Mouse (Mus musculus) hindbrain, embryonic 10.5 days (tissue): ENCODE measurements around the gene Gm42791. TPM values are rescaled to one million over a fixed set of nuclear protein-coding genes. Genes with fewer than 3 reads are reported as not detected.

Experiments used
- DNase-seq: peaks from one replicate; pipeline ENCODE4 v3.0.0-alpha.2; 2017; ENCODE audit warnings: low spot score
- H3K27ac ChIP-seq: fragments of 300-500 bp; sonication (generic); 2 replicates; pipeline ENCODE4 v1.5.1; 2016; ENCODE audit warnings: mild to moderate bottlenecking, moderate library complexity
- H3K27me3 ChIP-seq: fragments of 300-500 bp; sonication (generic); 2 replicates; pipeline ENCODE4 v1.6.1; 2016; ENCODE audit warnings: mild to moderate bottlenecking; ENCODE audit not compliant: poor library complexity, insufficient read depth, severe bottlenecking
- H3K36me3 ChIP-seq: fragments of 300-500 bp; sonication (generic); 2 replicates; pipeline ENCODE4 v1.6.1; 2016; ENCODE audit warnings: mild to moderate bottlenecking, moderate library complexity
- H3K4me1 ChIP-seq: fragments of 300-500 bp; sonication (generic); replicated peaks from 2 replicates; pipeline ENCODE4 v1.6.1; 2016; ENCODE audit warnings: mild to moderate bottlenecking
- H3K4me3 ChIP-seq: fragments of 300-500 bp; sonication (generic); 2 replicates; pipeline ENCODE4 v1.5.1; 2016; ENCODE audit warnings: mild to moderate bottlenecking, moderate library complexity
- H3K9me3 ChIP-seq: fragments of 300-500 bp; sonication (generic); 2 replicates; pipeline ENCODE4 v1.6.1; 2016; ENCODE audit warnings: mild to moderate bottlenecking, moderate library complexity
- WGBS: fragments of 180-500 bp; shearing (Covaris S2); methylation state at CpG from one replicate; pipeline ENCODE4 v1.1.7; 2016; 5-methylcytosine and 5-hydroxymethylcytosine counted together
- polyA plus RNA-seq: library from polyadenylated mRNA; unstranded; fragments of >200 nt; fragmentation: Nextera tagmentation; extraction: Ambion mirVana; gene quantifications from 2 replicates; pipeline ENCODE4 v1.2.1, GENCODE M21; 2016

The Gm42791 gene
- polyA plus RNA-seq, 1 experiment from 2014 or later: 3.8 TPM

- Histone ChIP-seq H3K4me3 (no peak overlapping the region), H3K36me3 (peaks cover 74% of the 10 kb centered on the region), H3K4me1 (0 out of 2 replicates have a peak, but pooled peaks cover 2% of the 10 kb centered on the region), H3K9me3 (0 out of 2 replicates have a peak, but pooled peaks cover 2% of the 10 kb centered on the region), H3K27me3 (no peaks in the 10 kb centered on the region), H3K27ac (no peak overlapping the region)
- 76% methylated on average over 5 of the region's 5 CpGs for WGBS
- DNase-seq: no peak
Observed at GRCm38 (mm10) chr5:148918049-148918448, 76.9 kb downstream of the Gm42791 start.

- H3K27ac ChIP-seq: no peak overlapping the region
- H3K4me1 ChIP-seq: 0 out of 2 replicates have a peak, but pooled peaks cover 5% of the 10 kb centered on the region
- H3K36me3 ChIP-seq: peaks cover 87% of the 10 kb centered on the region
- no peak for DNase-seq
- 0 out of 2 replicates have a peak, but pooled peaks cover 4% of the 10 kb centered on the region for H3K9me3 ChIP-seq
- H3K4me3 ChIP-seq: no peak overlapping the region
- H3K27me3 ChIP-seq: no peaks in the 10 kb centered on the region
- WGBS: 87% methylated on average over 6 of the region's 6 CpGs
Observed at GRCm38 (mm10) chr5:148916775-148917174, 78.2 kb downstream of the Gm42791 start.

GRCm38 (mm10) chr5:148912262-148912661 lies 82.7 kb downstream of the Gm42791 start:
- WGBS: 60% methylated on average over 3 of the region's 3 CpGs
- H3K4me1 ChIP-seq: peaks cover 26% of the 10 kb centered on the region
- 0 out of 2 replicates have a peak, but pooled peaks cover 4% of the 10 kb centered on the region for H3K9me3 ChIP-seq
- peaks cover 91% of the 10 kb centered on the region for H3K36me3 ChIP-seq
- no peak for DNase-seq
- no peaks in the 10 kb centered on the region for H3K27me3 ChIP-seq
- H3K4me3 ChIP-seq: no peak overlapping the region
- no peak overlapping the region for H3K27ac ChIP-seq

DNA sequence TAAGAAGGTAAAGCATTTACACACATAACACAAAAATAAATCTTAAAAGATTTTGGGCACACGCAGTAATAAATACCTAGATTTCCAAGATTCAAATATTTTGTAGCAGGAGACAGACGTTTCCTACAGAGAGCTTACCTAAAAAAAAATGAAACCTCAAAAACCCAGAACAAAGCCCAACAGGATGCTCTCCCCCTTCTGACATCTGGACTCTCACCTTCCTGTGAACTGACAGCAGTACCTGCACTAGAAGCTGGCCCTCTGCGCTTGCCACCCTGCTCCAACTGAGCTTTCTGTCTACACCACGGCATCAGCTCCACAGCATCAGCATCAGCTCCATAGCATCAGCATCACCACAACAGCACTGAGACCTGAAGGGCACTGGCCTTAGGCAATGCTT lies 84.9 kb downstream of the Gm42791 start:
- H3K36me3 ChIP-seq: peaks cover 78% of the 10 kb centered on the region
- 93% methylated on average over 4 of the region's 4 CpGs for WGBS
- no peaks in the 10 kb centered on the region for H3K27me3 ChIP-seq
- DNase-seq: no peak
- no peak overlapping the region for H3K4me3 ChIP-seq
- H3K27ac ChIP-seq: no peak overlapping the region
- 0 out of 2 replicates have a peak, but pooled peaks cover 4% of the 10 kb centered on the region for H3K9me3 ChIP-seq
- peaks cover 40% of the 10 kb centered on the region for H3K4me1 ChIP-seq

GRCm38 (mm10) chr5:148909402-148909801 lies 85.5 kb downstream of the Gm42791 start:
- Histone ChIP-seq H3K36me3 (peaks cover 75% of the 10 kb centered on the region), H3K27ac (peak overlapping the region; percentile 81), H3K4me3 (no peak overlapping the region), H3K9me3 (0 out of 2 replicates have a peak, but pooled peaks cover 4% of the 10 kb centered on the region), H3K27me3 (no peaks in the 10 kb centered on the region), H3K4me1 (peaks cover 40% of the 10 kb centered on the region)
- WGBS: 33% methylated on average over 6 of the region's 6 CpGs
- no peak for DNase-seq

- H3K4me3 ChIP-seq: no peak overlapping the region
- H3K4me1 ChIP-seq: peaks cover 40% of the 10 kb centered on the region
- 0 out of 2 replicates have a peak, but pooled peaks cover 4% of the 10 kb centered on the region for H3K9me3 ChIP-seq
- no peaks in the 10 kb centered on the region for H3K27me3 ChIP-seq
- H3K36me3 ChIP-seq: peaks cover 75% of the 10 kb centered on the region
- H3K27ac ChIP-seq: peak overlapping the region; percentile 81
- peak; percentile 32 for DNase-seq
- 17% methylated on average over 7 of the region's 7 CpGs for WGBS
Observed at GRCm38 (mm10) chr5:148909057-148909395, 85.9 kb downstream of the Gm42791 start.

DNA sequence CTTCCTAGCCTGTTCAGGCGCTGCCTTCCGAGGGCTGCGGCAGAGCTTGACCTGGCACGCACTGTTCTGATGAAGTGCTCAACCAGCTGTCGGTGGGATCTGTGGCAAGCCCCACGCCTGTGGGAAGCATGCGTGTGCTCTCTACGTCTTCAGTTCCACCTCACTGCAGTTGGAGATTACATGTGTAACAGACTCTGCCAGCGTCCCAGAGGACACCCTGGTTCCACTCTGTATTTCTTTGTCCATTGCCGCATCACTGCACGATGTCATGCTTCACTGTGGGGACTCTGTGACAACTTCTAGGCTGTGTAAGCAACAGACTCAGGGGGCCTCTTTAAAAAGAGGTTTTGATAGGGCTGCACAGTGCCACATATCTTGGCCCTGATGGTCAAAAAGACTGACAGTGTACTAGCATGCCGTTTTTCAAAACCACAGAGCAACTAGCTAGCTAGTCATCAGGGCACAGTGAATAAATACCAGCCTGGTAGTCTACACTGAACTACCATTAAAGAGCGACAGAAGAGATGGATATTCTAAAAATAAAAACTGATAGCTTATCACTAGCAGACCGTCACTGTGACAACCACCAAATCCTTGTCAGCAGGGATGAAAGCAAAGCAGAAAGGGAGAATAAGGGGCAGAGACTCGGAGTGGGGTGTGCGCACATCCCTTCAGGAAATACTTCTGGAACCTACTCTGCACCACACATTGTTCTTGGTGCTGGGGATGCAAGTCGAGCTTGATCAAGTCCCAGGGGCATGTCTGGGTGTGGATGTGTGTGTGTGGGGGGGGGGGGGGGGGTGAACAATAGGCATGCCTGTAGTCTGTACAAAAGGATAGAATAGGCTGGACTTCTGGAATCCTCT lies 86.5 kb downstream of the Gm42791 start:
- WGBS: 63% methylated on average over 17 of the region's 17 CpGs
- peaks cover 40% of the 10 kb centered on the region for H3K4me1 ChIP-seq
- H3K36me3 ChIP-seq: peaks cover 75% of the 10 kb centered on the region
- DNase-seq: no peak
- no peaks in the 10 kb centered on the region for H3K27me3 ChIP-seq
- H3K27ac ChIP-seq: peak overlapping the region; percentile 81
- 0 out of 2 replicates have a peak, but pooled peaks cover 4% of the 10 kb centered on the region for H3K9me3 ChIP-seq
- H3K4me3 ChIP-seq: no peak overlapping the region

DNA sequence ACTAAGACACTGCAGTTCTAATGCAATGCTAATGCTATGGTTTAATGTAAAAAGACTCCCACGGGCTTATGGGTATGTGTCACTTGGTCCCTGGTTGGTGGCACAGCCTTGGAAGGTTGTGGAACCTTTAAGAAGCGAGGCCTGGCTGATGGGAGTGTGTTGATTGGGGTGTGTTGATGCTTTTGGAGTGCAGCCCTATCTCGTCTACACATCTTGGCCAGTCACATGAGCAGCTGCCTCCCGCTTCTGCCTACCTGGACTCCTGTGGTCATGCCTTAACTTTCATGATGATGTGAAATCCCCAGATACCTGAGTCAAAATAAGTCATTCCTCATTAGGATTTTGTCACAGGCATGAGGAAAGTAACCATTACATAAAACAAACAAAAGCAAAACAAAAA lies 88.6 kb downstream of the Gm42791 start:
- DNase-seq: no peak
- peaks cover 71% of the 10 kb centered on the region for H3K36me3 ChIP-seq
- no peak overlapping the region for H3K4me3 ChIP-seq
- 91% methylated on average over 4 of the region's 4 CpGs for WGBS
- no peaks in the 10 kb centered on the region for H3K27me3 ChIP-seq
- H3K27ac ChIP-seq: no peak overlapping the region
- no peaks in the 10 kb centered on the region for H3K9me3 ChIP-seq
- peaks cover 38% of the 10 kb centered on the region for H3K4me1 ChIP-seq

DNA sequence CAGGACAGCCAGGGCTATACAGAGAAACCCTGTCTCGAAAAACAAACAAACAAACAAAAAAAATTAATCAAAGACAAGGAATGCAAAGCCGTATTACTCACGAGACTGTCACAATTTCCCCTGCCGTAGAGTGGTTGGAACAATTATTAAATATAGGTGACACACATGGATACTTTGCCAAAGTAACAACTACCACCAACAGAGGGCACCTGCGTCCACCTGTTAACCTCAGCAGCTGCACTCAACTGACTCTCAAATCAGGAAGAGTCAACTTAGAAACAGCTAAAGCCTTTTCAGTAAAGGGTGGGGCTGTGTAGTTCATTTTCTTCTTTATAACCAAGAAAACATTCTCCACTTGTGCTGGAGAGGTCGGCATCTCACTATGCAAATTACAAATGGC lies 90.1 kb downstream of the Gm42791 start:
- no peaks in the 10 kb centered on the region for H3K27me3 ChIP-seq
- H3K4me3 ChIP-seq: no peak overlapping the region
- DNase-seq: no peak
- H3K4me1 ChIP-seq: peaks cover 38% of the 10 kb centered on the region
- 83% methylated on average over 6 of the region's 6 CpGs for WGBS
- peaks cover 64% of the 10 kb centered on the region for H3K36me3 ChIP-seq
- no peaks in the 10 kb centered on the region for H3K9me3 ChIP-seq
- H3K27ac ChIP-seq: no peak overlapping the region

GRCm38 (mm10) chr5:148899361-148899760 lies 95.6 kb downstream of the Gm42791 start:
- H3K36me3 ChIP-seq: peaks cover 43% of the 10 kb centered on the region
- no peak overlapping the region for H3K27ac ChIP-seq
- no peaks in the 10 kb centered on the region for H3K9me3 ChIP-seq
- peaks cover 34% of the 10 kb centered on the region for H3K4me1 ChIP-seq
- 96% methylated on average over 7 of the region's 7 CpGs for WGBS
- H3K4me3 ChIP-seq: no peak overlapping the region
- no peaks in the 10 kb centered on the region for H3K27me3 ChIP-seq
- no peak for DNase-seq

DNA sequence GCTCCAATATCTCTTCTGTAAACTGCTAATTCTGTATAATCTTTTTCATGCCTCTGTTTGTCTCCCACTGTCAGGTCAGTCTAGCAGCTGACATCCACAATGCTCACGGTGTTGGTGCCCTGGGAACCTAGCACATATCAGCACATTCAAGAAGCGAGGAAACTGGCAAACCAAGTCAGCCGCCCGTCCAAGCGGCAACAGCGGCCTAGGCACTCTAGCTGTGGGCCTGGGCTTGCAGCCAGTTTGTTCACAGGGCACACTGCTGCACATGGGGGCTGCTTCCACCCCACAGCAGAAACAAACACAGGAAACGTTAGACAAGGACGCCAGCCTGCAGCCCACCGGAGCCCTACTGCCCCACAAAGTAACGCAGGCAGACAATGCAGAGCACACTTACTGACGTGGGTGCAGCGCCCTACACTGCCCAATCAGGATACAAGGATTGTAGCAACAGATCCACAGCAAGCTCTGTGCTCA lies 97.0 kb downstream of the Gm42791 start:
- WGBS: 87% methylated on average over 12 of the region's 12 CpGs
- Histone ChIP-seq H3K36me3 (peaks cover 41% of the 10 kb centered on the region), H3K9me3 (no peaks in the 10 kb centered on the region), H3K4me3 (no peak overlapping the region), H3K4me1 (peaks cover 34% of the 10 kb centered on the region), H3K27me3 (no peaks in the 10 kb centered on the region), H3K27ac (peak overlapping the region; percentile 56; the same call in 1 of the 2 replicates)
- DNase-seq: no peak

GRCm38 (mm10) chr5:148897069-148897702 lies 97.8 kb downstream of the Gm42791 start:
- Histone ChIP-seq H3K4me1 (peaks cover 34% of the 10 kb centered on the region), H3K9me3 (no peaks in the 10 kb centered on the region), H3K36me3 (peaks cover 43% of the 10 kb centered on the region), H3K4me3 (no peak overlapping the region), H3K27ac (peak overlapping the region; percentile 2; the same call in 1 of the 2 replicates), H3K27me3 (no peaks in the 10 kb centered on the region)
- no peak for DNase-seq
- WGBS: 78% methylated on average over 14 of the region's 14 CpGs

GRCm38 (mm10) chr5:148896515-148896914 lies 98.4 kb downstream of the Gm42791 start:
- 93% methylated on average over 10 of the region's 10 CpGs for WGBS
- no peak overlapping the region for H3K27ac ChIP-seq
- no peaks in the 10 kb centered on the region for H3K27me3 ChIP-seq
- H3K4me3 ChIP-seq: no peak overlapping the region
- H3K9me3 ChIP-seq: no peaks in the 10 kb centered on the region
- H3K4me1 ChIP-seq: peaks cover 34% of the 10 kb centered on the region
- peaks cover 45% of the 10 kb centered on the region for H3K36me3 ChIP-seq
- no peak for DNase-seq
